Mouse (Mus musculus) gastrocnemius, adult 2 months (tissue): ENCODE results near the gene Hnrnpd. TPM values are rescaled to one million over a fixed set of nuclear protein-coding genes. Genes with fewer than 3 reads are reported as not detected.
A peak's percentile ranks its signal among the peaks of the same experiment; 100 is the strongest.

Experiments
- DNase-seq: peaks from one replicate; pipeline ENCODE4 v3.0.0; 2022
- H3K27ac ChIP-seq: fragments of 200-600 bp; 2 replicates; pipeline ENCODE4 v1.8.1; 2022; ENCODE audit warnings: mild to moderate bottlenecking
- H3K4me3 ChIP-seq: fragments of 200-600 bp; 2 replicates; pipeline ENCODE4 v1.8.1; 2022; ENCODE audit warnings: mild to moderate bottlenecking, moderate library complexity
- CTCF ChIP-seq: fragments of 200-600 bp; IDR thresholded peaks from 2 replicates; pipeline ENCODE4 v1.8.1; 2022; ENCODE audit warnings: antibody characterized with exemption, mild to moderate bottlenecking, moderate library complexity
- intact Hi-C: fragments of 180-260 bp; cut with DNase I; formaldehyde crosslinking; loops from one replicate; pipeline ENCODE4 v1.15.1; 2025
- total RNA-seq, 2 experiments: library from RNA; stranded (reverse); gene quantifications; 2 replicates each; pipeline ENCODE4 v1.2.3; 2021

The Hnrnpd gene
- total RNA-seq, 2 experiments from 2014 or later: 68.5 to 84.1 TPM

DNA sequence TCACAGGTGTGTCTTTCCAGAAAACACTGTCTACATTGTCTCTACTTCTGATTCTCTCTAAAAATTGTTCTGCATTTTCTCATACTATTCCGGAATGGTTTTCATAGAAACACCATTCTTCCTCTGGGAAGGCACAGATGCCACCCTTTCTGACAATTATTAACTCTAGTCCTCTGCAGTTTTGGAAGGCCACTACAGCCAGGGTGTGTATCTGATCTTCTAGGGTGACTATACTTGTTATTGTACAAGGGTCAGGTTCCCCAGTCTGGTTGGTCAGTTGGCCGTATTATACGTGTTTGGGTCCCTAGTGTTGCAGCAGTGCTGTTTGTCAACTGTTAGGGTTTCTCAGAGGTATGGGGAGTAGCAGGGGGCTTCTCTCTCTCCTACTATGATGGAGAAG lies 15.9 kb upstream of the Hnrnpd start:
- DNase-seq: no peak

DNA sequence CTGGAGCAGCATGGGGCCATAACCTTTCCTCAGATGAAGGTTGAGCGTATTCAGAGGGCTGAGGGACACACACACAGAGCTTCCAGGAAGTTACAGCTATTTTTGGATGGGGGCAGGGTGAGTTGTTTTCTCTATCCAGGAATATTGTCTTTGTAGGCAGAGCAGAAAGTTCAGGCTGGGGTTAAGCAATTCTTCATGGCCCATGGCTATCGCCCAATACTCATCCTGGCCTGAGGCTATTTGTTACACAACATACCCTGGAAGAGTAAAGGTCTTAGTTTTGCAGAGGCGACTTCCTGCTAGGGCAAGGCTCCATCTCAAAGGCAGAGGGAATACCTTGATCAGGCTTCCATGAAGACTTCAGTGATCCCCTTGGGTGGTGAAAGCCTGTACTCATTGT lies 15.4 kb upstream of the Hnrnpd start:
- no peak for TF ChIP-seq CTCF
- DNase-seq: no peak
- intact Hi-C loops: no loop called here
- Histone ChIP-seq H3K27ac (no peak overlapping the region), H3K4me3 (no peak overlapping the region)

More for the DNA sequence above, 15.9 kb upstream of the Hnrnpd start:
- no peak overlapping the region for H3K4me3 ChIP-seq
- TF ChIP-seq CTCF: no peak
- no peak overlapping the region for H3K27ac ChIP-seq
- intact Hi-C loops: no loop called here

DNA sequence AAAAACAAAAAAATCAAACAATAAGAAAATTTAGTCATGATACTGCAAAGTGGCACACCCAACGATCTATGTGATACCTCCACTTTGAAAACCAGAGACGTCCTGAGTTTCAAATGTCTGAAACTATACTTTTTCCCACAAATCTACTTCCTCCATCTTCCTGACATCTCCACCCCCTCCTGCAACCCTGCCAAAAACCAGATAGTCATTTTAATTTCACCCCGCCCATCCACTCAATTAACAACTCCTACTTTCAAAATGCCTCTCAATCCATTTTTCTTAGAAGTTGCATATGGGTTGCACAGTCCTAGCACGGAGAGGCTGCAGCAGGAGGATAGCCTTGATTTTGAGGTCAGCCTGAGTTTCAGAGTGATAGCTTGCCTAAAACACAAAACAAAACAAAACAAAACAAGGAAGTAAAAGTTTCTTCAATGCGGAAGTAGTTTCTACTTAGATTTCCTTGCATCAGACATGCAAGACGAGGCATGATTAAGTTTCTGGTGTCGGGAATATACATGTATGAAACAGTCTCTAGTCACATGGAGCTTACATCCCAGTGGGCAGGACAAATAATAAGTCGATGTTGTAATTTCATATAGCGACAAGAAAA lies 4.8 kb upstream of the Hnrnpd start:
- no peak for DNase-seq
- H3K27ac ChIP-seq: no peak overlapping the region
- TF ChIP-seq CTCF: no peak
- peak overlapping the region; percentile 13; the same call in 1 of the 2 replicates for H3K4me3 ChIP-seq
- intact Hi-C loops: no loop called here

DNA sequence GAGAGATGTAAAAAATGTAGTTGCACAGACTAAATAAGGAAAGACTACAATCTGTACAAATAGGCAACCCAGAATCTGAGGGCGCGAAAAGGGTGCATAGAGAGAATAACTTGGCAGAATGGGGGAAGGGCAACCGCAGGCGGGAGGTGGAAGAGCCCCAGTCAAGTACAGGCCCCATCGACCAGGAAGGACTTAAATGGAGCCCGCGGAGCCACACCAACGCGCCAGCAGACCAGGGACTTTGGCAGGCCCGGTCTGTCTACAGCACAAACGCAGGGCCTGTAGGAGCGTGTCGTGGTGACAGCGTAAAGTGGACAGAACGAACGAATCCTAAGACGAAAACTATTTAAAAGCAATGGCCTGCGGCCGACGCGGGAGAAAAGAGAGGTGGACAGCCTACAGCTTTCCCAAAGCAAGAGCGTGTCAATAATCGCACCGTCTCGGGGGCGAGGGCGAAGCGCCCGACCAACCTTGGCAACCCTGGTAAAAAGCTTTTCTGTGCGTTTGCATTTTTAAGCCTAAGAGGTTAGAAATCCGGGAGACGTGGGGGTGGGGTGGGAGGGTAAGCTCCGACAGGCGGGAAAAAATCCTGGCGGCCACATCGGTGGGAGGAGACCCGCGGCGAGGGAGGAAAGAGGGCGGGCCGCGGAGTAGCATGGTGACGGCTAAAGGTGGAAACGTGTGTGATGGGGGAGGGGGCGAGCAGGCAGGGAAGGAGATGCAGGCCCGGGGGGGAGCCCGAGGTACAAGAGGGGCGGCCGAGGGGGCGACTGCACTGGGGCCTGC lies 1.0 kb downstream of the Hnrnpd start:
- DNase-seq: peak; percentile 87
- Histone ChIP-seq H3K4me3 (peak overlapping the region; percentile 96), H3K27ac (peak overlapping the region; percentile 97)
- no peak for TF ChIP-seq CTCF
- intact Hi-C loops: loop anchor here (1.0 kb wide), 1 partner anchor 61 kb away; no protein-coding TSS in a partner anchor

DNA sequence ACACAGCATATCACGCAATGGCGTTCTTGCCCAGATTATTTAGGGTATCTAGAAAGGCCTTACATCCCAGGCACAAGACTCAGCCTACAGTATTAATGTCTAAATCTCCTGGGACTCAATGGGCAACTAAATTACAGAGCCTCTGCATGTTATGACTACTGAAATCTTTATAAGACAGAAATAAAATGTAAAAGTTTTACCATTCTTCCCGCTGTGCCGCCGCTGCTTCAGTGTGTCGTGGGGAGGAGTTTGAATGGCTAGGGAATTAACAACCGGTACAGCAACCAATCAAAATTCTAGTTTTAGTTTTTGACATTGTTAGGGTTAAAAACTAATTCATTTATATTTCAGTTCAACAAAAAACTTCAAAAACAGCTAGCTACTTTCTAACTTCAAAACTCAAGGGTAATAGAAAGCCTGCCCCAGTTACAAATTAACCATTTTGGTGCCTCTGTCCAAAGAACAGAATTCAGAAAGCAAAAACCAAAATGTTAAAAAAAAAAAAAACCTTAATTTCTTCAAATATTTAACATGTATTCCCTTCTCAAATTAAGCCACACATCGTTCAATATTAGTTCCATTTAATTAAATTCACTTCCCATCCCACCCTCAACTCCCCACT lies 2.3 kb downstream of the Hnrnpd start:
- peak overlapping the region; percentile 96 for H3K4me3 ChIP-seq
- intact Hi-C loops: no loop called here
- DNase-seq: no peak
- no peak for TF ChIP-seq CTCF
- peak overlapping the region; percentile 97; the same call in 1 of the 2 replicates for H3K27ac ChIP-seq

DNA sequence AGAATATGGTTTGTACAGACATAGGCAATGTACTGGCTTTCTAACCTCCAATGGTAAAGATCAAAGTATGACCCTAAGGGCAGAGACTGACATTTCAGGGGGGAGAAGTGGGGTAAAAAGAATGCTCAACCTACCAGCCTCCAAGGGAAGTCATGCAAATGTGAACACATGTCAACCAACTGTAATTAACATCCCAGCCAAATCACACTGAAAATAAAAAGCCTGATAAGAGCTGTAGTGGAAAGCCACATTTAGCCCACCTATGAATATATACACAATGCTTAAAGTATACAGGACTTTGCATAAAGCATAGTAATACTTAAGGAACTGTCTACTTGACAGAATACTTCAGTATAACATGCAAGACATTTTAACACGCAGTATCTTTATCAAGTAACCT lies 3.0 kb downstream of the Hnrnpd start:
- no peak overlapping the region for H3K27ac ChIP-seq
- no peak for DNase-seq
- TF ChIP-seq CTCF: no peak
- peak overlapping the region; percentile 96 for H3K4me3 ChIP-seq
- intact Hi-C loops: no loop called here

DNA sequence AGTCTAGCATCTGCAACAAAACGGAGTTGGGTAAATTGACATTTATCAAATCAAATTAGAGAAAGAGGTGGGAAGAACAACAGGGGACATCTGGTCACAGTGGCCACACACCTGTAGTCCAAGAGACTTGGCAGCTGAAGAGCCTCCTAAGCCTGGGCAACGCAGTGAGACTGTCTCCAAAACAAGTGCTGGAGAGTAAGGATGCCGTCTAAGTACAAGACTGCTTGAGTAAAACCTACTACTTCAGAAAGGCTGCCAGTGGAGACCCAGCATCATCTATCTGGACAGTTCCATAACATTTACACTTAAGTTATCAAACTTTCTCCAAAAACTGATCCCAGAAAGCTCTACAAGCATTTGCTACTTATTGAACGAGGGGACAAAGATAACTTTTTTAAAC lies 3.7 kb downstream of the Hnrnpd start:
- intact Hi-C loops: no loop called here
- H3K4me3 ChIP-seq: peak overlapping the region; percentile 23; the same call in 1 of the 2 replicates
- H3K27ac ChIP-seq: no peak overlapping the region
- TF ChIP-seq CTCF: no peak
- no peak for DNase-seq

DNA sequence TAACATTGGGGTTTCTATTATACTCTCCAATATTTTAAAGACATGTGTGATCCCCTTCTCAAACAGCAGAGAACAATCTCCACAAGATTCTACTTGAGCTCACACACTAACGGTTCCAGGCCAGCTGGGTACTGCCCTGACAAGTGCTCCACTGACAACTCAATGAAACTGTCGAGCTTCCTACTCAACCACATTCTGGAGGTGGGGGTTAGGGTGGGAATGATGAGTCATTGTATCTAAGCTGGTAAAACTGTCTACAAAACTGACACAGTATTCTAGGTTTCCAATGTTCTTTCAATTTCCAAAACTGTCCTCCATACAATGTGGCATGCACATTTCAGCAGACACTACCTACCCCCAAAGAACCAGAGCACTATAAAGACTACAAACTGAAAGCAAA lies 4.8 kb downstream of the Hnrnpd start:
- no peak for TF ChIP-seq CTCF
- intact Hi-C loops: no loop called here
- Histone ChIP-seq H3K27ac (0 out of 2 replicates have a peak overlapping the region, but pooled peaks have one; percentile 31), H3K4me3 (peak overlapping the region; percentile 0; the same call in 1 of the 2 replicates)
- no peak for DNase-seq

DNA sequence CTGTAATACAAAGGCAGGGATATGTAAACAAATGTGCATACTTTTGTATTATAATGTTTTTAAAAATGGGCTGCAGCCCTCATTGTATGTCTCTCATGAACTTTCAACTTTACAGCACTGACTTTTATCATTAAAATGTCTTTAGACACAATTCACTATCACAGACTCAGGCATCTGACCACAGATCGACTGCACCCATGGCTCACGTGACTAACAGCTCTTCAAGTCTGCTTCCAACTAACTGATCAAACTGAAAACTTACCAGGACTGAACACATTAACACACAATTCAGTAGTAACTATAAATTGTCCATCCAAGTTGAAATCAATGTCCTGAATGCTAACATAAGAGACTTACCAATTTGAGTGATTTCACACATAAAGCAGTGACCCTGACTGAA lies 18.8 kb downstream of the Hnrnpd start:
- no peak for TF ChIP-seq CTCF
- Histone ChIP-seq H3K4me3 (no peak overlapping the region), H3K27ac (no peak overlapping the region)
- no peak for DNase-seq
- intact Hi-C loops: no loop called here

DNA sequence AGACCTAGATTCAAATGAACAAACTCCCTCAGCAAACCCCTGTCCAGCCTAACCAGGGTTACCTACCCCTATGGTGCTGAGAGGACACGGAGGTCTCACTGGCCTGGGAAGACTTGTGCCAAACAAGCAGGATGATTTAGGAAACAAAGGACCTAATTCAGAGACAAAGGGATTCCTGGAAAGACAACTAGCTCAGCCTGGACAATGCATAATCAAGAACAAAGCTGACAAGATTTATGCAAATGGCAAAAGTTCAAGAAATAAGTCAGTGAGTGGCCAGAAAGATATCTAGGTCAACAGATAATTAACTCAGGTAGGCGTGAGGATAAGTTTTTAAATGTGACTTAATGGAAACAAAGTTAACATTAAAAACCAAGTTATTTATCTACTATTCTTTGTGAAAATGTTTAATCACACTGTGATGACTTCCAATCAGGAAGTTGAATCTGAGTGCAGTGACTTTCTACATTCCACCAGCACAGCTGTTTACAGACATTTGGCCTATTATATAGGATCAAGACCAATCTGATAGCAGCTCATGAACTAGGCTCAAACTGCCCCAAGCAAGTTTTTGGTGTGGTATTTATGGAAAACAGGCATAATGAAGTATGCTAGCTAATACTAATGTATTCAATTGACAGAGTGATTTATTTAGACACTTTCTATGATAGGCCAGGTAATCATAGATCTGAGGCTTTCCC lies 19.4 kb downstream of the Hnrnpd start:
- Histone ChIP-seq H3K4me3 (no peak overlapping the region), H3K27ac (no peak overlapping the region)
- no peak for TF ChIP-seq CTCF
- DNase-seq: no peak
- intact Hi-C loops: no loop called here

DNA sequence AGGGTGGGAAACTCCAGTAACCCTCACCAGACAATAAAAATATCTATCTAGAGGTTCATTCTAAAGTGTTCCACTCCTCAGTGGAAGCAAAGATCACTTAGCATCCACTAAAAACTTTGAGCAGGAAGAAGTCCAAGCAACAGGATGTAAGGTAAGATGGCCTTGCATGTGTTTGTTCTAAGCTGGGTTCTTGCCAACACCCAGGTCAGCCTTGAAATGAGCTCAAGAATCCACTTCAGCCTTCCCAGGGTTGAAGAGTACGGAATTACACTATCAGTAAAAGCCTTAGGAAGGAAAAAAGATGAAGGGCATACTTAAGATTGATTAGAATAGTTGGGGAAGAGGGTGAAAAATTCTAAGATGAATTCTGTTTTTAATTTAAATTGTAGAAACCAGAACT lies 20.1 kb downstream of the Hnrnpd start:
- intact Hi-C loops: no loop called here
- no peak for DNase-seq
- H3K4me3 ChIP-seq: no peak overlapping the region
- H3K27ac ChIP-seq: no peak overlapping the region
- no peak for TF ChIP-seq CTCF

DNA sequence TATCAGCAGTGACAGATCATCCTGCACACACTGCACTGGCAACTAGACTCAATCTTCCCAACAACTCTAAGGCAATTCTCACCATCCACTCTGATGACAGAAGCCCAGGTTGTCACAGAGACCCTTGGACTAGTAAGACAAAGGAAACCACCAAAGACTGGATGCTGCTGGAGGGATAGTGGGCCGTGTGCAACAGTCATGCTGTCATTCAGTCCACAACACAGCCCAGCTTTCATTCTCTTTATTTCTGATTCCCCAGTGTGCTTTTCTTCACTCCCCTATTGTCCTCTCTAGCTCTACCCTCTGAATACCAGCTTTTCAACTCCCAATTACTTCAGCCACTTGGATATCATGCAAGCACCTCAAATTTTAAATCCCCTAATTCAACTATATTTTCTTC lies 24.9 kb downstream of the Hnrnpd start:
- no peak for TF ChIP-seq CTCF
- DNase-seq: no peak
- intact Hi-C loops: no loop called here
- no peak overlapping the region for H3K27ac ChIP-seq
- H3K4me3 ChIP-seq: no peak overlapping the region

DNA sequence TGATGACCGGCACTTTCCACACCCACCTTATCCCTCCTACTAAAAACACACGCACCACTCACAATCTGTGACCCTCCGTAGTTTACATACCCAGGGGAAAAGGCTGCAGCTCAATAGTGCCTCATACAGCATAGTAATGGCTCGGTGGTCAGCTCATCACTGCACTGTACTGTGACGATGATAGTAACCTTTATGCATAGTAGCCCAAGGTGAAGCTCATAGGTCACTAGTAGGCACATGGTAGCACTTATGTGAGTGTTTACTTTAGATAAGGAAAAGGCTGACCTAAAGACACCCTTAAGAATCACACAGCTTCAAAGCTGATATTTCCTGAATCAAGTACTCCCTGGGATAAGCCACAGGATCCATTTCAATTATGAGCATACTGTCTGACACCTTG lies 26.2 kb downstream of the Hnrnpd start:
- no peak for DNase-seq
- Histone ChIP-seq H3K4me3 (no peak overlapping the region), H3K27ac (no peak overlapping the region)
- intact Hi-C loops: no loop called here
- no peak for TF ChIP-seq CTCF
